Mouse (Mus musculus): ENCODE measurements at regions not wholly inside any gene's neighbourhood (a gene's known extent, or its start where the extent isn't known, plus 50 kb on each side); places are given as distances from the start of the nearest gene placed in this dataset.

- H3K4me1 ChIP-seq (ENCODE audit: control insufficient read depth, insufficient read depth, low read length), result no peaks in the 10 kb centered on the region
- DNase-seq, result no peak
- no peak for TF ChIP-seq POLR2A (IDR thresholded peaks at IDR 0.05; ENCODE audit: low read depth, low read length)
- no peak for TF ChIP-seq CTCF (conservative IDR thresholded peaks at IDR 0.05; ENCODE audit: insufficient read depth, insufficient read length, low read depth, low read length)
- no peak overlapping the region for H3K4me3 ChIP-seq (ENCODE audit: insufficient read depth, low read depth, low read length)
- H3K36me3 ChIP-seq (ENCODE audit: control insufficient read depth, insufficient read depth, low read length), result no peaks in the 10 kb centered on the region
- H3K27me3 ChIP-seq (replicated peaks; ENCODE audit: control insufficient read depth, insufficient read depth, low read length), result no peaks in the 10 kb centered on the region
- 88% methylated on average over 4 of the region's 4 CpGs for WGBS
- no peak overlapping the region for H3K27ac ChIP-seq (ENCODE audit: insufficient read depth, low read depth, low read length)
Measured at GRCm38 (mm10) chr2:78520258-78521023, 347.5 kb upstream of the Ube2e3 start.

DNA sequence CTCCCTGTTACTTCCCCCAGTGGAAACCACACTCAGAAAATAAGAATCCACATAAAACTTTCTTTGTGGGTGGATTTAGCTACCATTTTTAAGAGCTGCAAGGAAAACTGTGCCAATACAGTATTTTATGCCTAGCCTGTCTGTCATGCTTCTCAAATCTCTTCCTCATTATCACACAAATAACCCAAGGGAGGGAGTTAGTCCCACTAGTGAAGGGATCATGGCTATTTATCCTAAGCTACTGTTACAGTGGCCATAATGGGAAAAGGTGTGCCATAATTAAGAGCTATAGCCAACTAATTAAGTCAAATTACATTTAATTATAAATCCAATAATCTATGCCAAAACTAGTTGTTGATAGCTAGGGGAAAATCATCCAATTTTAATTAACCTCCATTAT is 374.8 kb upstream of the Ube2e3 start:
- H3K36me3 ChIP-seq (ENCODE audit: control insufficient read depth, insufficient read depth, low read length), result no peaks in the 10 kb centered on the region
- no peak overlapping the region for H3K4me3 ChIP-seq (ENCODE audit: insufficient read depth, low read depth, low read length)
- H3K27ac ChIP-seq (ENCODE audit: insufficient read depth, low read depth, low read length), result no peak overlapping the region
- TF ChIP-seq POLR2A (IDR thresholded peaks at IDR 0.05; ENCODE audit: low read depth, low read length) (no peak), CTCF (conservative IDR thresholded peaks at IDR 0.05; ENCODE audit: insufficient read depth, insufficient read length, low read depth, low read length) (no peak)
- H3K4me1 ChIP-seq (ENCODE audit: control insufficient read depth, insufficient read depth, low read length), result no peaks in the 10 kb centered on the region
- DNase-seq, result no peak
- H3K27me3 ChIP-seq (replicated peaks; ENCODE audit: control insufficient read depth, insufficient read depth, low read length), result no peaks in the 10 kb centered on the region

- WGBS, result 68% methylated on average over 4 of the region's 4 CpGs
Measured at GRCm38 (mm10) chr2:78480036-78480435, 387.9 kb upstream of the Ube2e3 start.

DNA sequence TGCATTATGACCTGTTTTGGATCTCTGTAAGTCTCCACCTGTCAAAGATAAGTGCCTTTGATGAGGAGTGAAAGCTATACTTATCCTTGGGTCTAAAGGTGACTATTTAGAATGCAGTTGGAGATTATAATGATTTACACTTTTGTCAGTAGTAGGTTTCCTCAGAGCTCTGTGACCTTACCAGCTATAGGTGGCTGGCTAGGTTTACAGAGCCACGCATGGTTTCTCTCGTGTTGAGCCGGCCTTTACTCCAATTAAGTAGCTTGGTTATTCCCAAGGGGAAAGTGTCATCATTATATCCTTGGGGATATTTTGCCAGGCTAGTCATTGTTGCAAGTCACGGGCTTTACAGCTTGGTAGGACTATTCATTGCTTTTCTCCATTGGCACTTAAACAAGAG is 408.5 kb upstream of the Ube2e3 start:
- no peaks in the 10 kb centered on the region for H3K4me1 ChIP-seq (ENCODE audit: control insufficient read depth, insufficient read depth, low read length)
- no peaks in the 10 kb centered on the region for H3K27me3 ChIP-seq (replicated peaks; ENCODE audit: control insufficient read depth, insufficient read depth, low read length)
- WGBS, result 44% methylated on average over 4 of the region's 4 CpGs
- H3K36me3 ChIP-seq (ENCODE audit: control insufficient read depth, insufficient read depth, low read length), result no peaks in the 10 kb centered on the region
- no peak for DNase-seq
- no peak overlapping the region for H3K4me3 ChIP-seq (ENCODE audit: insufficient read depth, low read depth, low read length)
- TF ChIP-seq POLR2A (IDR thresholded peaks at IDR 0.05; ENCODE audit: low read depth, low read length) (no peak), CTCF (conservative IDR thresholded peaks at IDR 0.05; ENCODE audit: insufficient read depth, insufficient read length, low read depth, low read length) (no peak)
- H3K27ac ChIP-seq (ENCODE audit: insufficient read depth, low read depth, low read length), result no peak overlapping the region

More at GRCm38 (mm10) chr2:78480036-78480435, 387.9 kb upstream of the Ube2e3 start:
- Histone ChIP-seq H3K4me1 (ENCODE audit: control insufficient read depth, insufficient read depth, low read length) (no peaks in the 10 kb centered on the region), H3K4me3 (ENCODE audit: insufficient read depth, low read depth, low read length) (no peak overlapping the region), H3K36me3 (ENCODE audit: control insufficient read depth, insufficient read depth, low read length) (no peaks in the 10 kb centered on the region), H3K27ac (ENCODE audit: insufficient read depth, low read depth, low read length) (no peak overlapping the region), H3K27me3 (replicated peaks; ENCODE audit: control insufficient read depth, insufficient read depth, low read length) (no peaks in the 10 kb centered on the region)
- no peak for TF ChIP-seq CTCF (conservative IDR thresholded peaks at IDR 0.05; ENCODE audit: insufficient read depth, insufficient read length, low read depth, low read length)
- TF ChIP-seq POLR2A (IDR thresholded peaks at IDR 0.05; ENCODE audit: low read depth, low read length), result no peak
- no peak for DNase-seq

- TF ChIP-seq POLR2A (IDR thresholded peaks at IDR 0.05; ENCODE audit: low read depth, low read length) (no peak), CTCF (conservative IDR thresholded peaks at IDR 0.05; ENCODE audit: insufficient read depth, insufficient read length, low read depth, low read length) (no peak)
- Histone ChIP-seq H3K27ac (ENCODE audit: insufficient read depth, low read depth, low read length) (no peak overlapping the region), H3K27me3 (replicated peaks; ENCODE audit: control insufficient read depth, insufficient read depth, low read length) (no peaks in the 10 kb centered on the region), H3K4me3 (ENCODE audit: insufficient read depth, low read depth, low read length) (no peak overlapping the region), H3K4me1 (ENCODE audit: control insufficient read depth, insufficient read depth, low read length) (no peaks in the 10 kb centered on the region), H3K36me3 (ENCODE audit: control insufficient read depth, insufficient read depth, low read length) (no peaks in the 10 kb centered on the region)
- no peak for DNase-seq
- WGBS, result 80% methylated on average over 3 of the region's 3 CpGs
Measured at GRCm38 (mm10) chr2:78453411-78453810, 414.5 kb upstream of the Ube2e3 start.

- Histone ChIP-seq H3K4me3 (ENCODE audit: insufficient read depth, low read depth, low read length) (no peak overlapping the region), H3K36me3 (ENCODE audit: control insufficient read depth, insufficient read depth, low read length) (no peaks in the 10 kb centered on the region), H3K4me1 (ENCODE audit: control insufficient read depth, insufficient read depth, low read length) (peaks cover 5% of the 10 kb centered on the region; the same call in 1 of the 2 replicates), H3K27me3 (replicated peaks; ENCODE audit: control insufficient read depth, insufficient read depth, low read length) (no peaks in the 10 kb centered on the region; the same call in 1 of the 2 replicates), H3K27ac (ENCODE audit: insufficient read depth, low read depth, low read length) (peak overlapping the region; percentile 44; the same call in 1 of the 2 replicates)
- no peak for TF ChIP-seq CTCF (conservative IDR thresholded peaks at IDR 0.05; ENCODE audit: insufficient read depth, insufficient read length, low read depth, low read length)
- TF ChIP-seq POLR2A (IDR thresholded peaks at IDR 0.05; ENCODE audit: low read depth, low read length), result no peak
- peak; percentile 66 for DNase-seq
Measured at GRCm38 (mm10) chr2:78436816-78437215, 431.1 kb upstream of the Ube2e3 start.

DNA sequence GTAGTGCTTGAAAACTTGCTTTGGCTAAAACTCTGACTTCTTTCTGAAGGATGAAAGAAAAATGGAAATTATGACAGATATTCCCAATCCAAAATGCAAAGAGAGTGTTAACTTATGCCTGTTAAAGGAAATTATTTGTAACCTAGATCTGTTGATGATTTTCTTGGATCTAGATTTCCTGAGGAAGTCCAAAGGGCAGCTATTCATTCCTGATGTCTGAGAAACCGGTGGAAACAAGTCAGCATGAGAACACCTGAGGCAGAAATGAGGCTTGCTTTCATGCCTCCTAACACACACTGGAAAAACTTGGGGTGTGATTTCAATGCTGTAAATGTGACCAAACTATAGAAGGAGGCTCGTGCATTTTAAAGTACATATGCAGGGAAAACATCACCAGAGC is 432.9 kb upstream of the Ube2e3 start:
- DNase-seq, result peak; percentile 65
- H3K4me1 ChIP-seq (ENCODE audit: control insufficient read depth, insufficient read depth, low read length), result peaks cover 5% of the 10 kb centered on the region; the same call in 1 of the 2 replicates
- TF ChIP-seq CTCF (conservative IDR thresholded peaks at IDR 0.05; ENCODE audit: insufficient read depth, insufficient read length, low read depth, low read length) (no peak), POLR2A (IDR thresholded peaks at IDR 0.05; ENCODE audit: low read depth, low read length) (no peak)
- no peak overlapping the region for H3K4me3 ChIP-seq (ENCODE audit: insufficient read depth, low read depth, low read length)
- H3K27ac ChIP-seq (ENCODE audit: insufficient read depth, low read depth, low read length), result no peak overlapping the region
- WGBS, result 43% methylated on average over 2 of the region's 2 CpGs
- no peaks in the 10 kb centered on the region; the same call in 1 of the 2 replicates for H3K27me3 ChIP-seq (replicated peaks; ENCODE audit: control insufficient read depth, insufficient read depth, low read length)
- no peaks in the 10 kb centered on the region for H3K36me3 ChIP-seq (ENCODE audit: control insufficient read depth, insufficient read depth, low read length)

All from kidney, adult 2 months (tissue).